Mouse (Mus musculus): ENCODE data around the gene Phf12.

The Phf12 gene

DNA sequence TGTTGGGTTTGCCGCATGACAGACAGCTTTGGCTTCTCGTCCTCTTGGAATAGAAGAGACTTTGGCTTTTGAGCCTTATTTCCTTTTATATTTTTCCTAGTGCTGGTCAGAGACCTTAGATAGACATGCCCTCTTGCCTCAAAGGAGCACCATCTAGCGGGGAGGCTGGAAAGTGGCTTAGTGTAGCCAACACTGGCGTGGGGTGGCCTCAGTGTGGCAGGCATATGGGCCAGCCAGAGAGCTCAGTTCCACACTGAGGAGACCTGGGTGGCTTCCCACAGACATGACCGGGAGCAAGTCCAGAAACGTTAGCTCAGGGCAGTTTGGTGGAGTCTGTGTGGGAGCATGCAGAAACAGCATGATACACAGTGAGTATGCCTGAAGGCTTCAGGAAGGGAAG, 11.8 kb upstream of the Phf12 start:
- no peak for DNase-seq (ENCODE audit: low spot score)

DNA sequence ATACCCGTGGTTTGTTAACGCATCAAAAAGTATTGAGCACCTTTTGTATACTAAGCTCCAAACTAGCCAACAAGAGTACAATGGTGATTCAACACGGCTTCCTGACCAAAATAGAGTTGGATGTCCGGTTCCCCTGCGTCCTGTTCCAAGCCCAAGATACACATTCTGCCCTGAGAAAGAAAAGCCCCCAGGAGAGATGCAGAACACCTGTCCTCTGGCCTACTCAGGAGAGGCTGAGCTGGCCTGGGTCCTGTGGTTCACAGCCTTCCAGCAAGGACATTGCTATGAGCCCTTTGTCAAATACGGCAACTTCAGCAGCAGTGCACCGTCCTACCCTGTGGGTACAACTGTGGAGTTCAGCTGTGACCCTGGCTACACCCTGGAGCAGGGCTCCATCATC, 9.0 kb upstream of the Phf12 start:
- no peak for DNase-seq (ENCODE audit: low spot score)

DNA sequence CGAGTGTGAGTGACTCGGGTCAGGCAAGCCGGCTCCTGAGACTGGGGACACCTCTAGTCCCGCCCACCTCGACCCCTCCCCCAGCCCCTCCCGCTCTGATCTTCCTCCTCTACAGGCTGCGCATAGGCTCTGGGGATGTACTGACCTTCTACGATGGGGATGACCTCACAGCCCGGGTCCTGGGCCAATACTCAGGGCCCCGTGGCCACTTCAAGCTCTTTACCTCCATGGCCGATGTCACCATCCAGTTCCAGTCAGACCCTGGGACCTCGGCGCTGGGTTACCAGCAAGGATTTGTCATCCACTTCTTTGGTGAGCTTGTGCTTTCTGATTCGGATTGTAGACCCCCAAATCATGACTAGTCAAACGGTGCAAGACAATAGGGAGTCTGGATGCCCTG, 8.2 kb upstream of the Phf12 start:
- no peak for DNase-seq (ENCODE audit: low spot score)

DNA sequence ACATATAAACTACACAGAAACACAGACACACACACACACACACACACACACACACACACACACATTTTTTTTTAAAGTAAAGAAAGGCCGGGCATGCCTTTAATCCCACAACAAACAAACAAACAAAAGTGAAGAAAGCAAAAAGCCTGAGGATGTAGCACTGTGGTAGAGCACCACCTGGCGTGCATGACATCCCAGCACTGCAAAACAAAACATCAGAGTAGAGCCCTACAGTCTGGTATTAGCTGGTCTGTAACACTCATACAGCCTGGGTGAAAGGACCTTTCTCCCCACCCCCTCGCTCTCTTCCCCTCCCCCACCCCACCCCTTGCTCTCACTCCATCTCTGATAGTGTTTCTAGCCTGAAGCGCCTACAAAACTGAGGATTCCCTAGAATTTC, 6.7 kb upstream of the Phf12 start:
- DNase-seq (ENCODE audit: low spot score) = no peak

DNA sequence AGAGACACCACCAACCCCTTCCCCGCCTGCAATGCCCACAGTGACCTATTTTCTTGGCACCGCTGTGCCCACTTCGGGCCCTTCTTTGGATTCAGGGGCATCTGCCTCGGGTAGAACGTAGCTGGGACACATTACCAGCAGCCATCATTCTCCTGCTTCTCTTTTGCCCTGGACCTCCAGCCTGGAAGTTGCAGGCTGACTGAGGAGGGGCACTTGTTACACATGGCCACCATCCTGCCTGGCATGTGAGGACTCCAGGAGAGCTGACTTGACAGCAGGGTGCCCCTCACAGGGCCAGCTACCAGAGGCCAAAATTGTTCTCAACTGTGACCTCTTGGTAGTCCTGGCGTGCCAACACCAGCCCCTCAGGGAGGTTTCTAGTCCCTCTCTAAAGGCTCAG, 4.4 kb upstream of the Phf12 start:
- no peak for DNase-seq (ENCODE audit: low spot score)

DNA sequence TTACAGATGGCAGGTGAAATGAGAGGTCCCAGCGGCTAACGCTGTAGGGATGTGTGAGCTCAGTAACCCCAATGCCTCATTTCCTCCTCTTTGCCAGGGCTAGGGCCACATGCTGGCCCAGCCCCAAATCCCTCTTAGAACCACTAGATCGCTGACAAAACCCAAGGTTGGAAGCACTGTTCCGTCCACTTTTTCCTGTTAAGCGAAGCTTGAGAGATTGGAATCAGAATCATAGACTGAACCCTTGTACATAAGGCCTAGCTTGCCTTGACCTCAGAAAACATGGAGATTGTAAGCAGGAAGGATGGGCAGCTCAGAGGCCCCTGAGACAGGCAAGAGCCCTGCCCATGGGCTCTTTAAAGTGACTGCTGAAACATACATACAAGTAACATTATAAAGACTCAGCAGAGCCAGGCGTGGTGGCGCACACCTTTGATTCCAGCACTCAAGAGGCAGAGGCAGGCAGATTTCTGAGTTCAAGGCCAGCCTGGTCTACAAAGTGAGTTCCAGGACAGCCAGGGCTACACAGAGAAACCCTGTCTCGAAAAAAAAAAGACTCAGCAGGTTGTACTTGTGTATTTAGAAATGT, 3.2 kb upstream of the Phf12 start:
- DNase-seq (ENCODE audit: low spot score) = no peak

DNA sequence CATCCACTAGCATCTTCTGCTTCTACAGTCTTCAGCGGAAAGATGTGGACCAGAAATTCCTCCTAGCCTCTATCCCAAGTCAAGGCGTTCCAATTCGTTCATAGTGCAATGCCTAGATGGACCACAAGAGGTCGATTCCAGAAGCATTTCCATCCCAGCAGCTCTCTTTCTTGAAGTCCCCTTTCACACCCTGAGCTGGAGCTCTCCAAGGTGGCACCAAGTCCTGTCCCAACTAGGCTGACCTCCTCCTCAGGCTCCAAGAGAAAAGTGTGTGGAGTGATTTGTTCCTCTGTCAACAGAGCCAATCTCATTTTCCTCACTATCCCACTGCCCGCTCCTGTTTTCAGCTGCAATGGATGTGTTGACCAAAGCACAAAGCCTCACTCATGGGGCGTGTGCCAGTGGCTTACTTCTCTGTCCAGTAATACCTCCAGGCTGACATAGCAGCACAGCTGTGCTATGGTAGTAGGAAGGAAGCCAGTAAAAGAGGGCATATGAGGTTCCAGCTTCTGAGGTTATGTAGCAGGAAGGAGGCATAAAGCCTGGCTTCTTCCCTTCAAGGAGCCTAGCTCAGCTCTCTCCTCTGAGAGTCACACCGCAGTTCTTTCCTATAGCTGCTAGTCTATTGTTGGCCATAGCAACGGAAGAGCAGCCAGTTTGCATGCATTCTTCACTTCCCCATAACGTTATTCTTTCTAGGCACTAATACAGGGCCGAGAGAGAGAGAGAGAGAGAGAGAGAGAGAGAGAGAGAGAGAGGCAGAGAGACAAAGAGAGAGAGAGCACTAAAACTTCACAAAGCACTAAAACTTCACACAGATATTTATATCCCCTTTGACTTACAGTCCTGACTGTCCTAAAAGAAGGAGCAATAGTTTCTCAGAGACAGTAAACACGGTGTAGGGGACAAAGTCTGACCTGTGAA, 2.0 kb upstream of the Phf12 start:
- DNase-seq (ENCODE audit: low spot score) = peak; percentile 87

DNA sequence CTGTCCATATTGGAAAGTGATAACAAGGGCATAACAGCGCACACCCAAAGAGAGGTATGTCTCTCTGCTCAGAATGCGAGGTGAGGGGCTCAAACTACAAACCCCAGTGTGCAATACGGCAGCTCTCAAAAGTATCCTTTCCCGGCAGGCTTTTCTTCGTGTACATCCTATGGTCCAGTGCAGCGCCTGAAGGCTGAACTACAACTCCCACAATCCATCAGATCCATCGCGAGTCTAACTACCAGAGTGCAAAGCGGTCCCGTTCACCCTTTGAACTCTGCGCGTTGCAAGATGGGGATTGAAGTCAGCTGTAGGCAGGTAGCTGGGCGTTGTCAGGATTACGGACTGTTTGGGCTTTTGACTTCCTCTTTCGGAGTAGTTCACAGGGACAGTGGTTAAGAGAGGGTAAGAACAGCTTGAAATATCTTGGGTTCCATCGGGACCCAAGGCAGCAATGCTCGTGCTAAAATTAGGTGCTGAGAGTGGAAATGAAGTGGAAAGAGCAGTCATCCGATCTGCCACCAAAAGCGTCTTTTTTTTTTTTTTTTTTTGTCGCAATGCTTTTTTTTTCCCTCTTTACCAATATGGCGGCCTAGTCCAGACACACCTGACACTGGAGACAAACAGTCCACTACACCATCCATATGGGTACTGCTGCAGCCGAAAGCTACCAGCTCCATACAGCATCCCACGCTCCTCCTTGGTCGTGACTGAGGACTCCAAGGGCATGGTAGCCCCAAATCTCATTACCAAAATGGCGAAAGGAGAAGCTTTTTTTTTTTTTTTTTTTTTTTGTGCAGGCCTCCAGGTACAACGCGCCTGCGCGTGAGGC, 729 bp upstream of the Phf12 start:
- DNase-seq (ENCODE audit: low spot score) = peak; percentile 100

DNA sequence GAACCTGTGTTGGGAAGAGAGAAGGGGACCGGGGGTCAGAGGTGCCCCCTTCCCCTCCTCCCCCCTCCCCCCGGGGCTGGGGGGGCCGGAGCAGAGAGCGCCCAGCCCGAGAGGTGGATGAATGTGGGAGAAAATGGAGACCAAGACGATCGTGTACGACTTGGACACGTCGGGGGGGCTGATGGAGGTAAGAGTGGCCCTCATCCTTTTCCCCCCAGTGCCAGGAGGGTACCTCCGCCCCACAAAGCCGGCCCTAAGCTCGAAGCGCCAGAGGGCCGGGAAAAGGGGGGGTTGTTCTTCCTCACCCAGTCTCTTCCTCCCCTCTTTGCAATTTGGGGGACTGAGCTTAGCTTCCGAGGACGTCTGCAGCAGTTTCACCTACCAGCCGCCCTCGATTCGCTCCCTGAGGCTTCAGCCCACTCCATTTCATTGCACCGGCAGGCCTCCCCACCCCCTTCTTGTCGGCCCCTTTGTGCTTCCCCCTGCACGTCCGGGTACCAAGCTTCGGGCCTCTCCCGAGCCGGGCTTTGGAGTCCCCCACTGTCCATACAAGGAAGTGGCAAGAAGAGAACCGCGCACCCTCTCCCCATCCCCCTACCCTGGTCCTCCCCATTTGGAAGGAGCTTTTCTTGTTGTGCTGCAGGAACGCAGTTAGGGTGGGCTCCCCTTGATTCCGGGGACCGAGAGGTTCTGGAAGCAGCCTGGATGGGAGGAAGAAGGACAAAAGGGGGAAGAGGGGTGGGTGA, 810 bp downstream of the Phf12 start:
- peak; percentile 37 for DNase-seq (ENCODE audit: low spot score)

DNA sequence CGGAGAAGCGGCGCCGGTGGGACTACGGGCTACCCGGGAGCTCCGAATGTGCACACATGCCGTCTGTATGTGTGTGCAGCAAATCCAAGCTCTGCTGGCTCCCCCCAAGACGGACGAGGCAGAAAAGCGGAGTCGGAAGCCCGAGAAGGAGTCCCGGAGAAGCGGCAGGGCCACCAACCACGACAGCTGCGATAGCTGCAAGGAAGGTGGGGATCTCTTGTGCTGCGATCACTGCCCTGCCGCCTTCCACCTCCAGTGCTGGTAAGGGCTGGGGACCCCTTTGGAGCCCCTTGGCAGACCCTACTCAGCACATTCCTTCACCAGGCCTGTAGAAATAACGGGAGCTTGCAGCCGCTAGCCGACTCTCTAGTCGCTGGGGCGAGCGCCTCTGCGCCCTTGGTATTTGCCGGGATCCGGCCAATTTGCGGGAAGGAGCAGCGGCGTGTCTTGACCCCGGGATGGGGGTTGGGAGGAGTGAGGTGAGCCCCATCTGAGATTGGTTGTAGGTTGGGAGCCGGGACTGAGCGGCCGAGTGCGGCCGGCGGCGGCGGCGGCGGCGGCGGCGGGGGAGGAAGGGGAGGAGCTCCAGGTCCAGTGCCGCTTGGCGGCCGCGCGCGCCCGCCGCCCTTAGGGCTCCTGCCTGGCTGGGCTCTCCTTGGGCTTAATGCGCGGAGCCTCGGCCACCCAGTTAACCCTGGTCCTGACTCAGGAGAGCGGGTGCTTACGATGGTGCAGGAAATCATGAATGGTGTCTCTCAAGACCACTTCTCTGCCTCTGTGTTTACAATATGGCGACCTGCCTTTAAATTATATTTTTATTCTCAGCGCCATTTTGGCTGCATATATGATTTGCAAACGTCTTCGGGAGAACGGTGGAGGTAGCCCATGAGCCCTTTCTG, 1.6 kb downstream of the Phf12 start:
- peak; percentile 69 for DNase-seq (ENCODE audit: low spot score)

DNA sequence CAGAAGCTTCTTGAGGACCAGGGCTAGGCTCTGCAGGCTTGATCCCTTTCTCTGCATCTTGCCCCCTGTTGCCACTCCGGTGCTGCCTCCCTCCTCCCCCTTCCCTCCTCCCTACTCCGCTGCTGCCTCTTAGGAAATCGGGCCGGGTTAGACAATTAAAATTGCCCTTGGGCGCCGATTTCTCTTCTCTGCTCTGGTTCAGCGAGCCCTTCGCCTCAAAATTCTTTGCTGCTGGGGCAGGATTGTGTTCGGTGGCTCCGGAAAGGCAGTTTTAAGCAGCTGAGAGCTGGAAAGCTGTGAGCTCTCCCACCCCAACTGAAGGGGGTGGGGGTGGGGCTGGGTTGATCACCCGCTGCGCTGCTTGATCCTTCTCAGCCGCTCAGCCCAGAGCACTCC, 2.3 kb downstream of the Phf12 start:
- DNase-seq (ENCODE audit: low spot score) = peak; percentile 50

DNA sequence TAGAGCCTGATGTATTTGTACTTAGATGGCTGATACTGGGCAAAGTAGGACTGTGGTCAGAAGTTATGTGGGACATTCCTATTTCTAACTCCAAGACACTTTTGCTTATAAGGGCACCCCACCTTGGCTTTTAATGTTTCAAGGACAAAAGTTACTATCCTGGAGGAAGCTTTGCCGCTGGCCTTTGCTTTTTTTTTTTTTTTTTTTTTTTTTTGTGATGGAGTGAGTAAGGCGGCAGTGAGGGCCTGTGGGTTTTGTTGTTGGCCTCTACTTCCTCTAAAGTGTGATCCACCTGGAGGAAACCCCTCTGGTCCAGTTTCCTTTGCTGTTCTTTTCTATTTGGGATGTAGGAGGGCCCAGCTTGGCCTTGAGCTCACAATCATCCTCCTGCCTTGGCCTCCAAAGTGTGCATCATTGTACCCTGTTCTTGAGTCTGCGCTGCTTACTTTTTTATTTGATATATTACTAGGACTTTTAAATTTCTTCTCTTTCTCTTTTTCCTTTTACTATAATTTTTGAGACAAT, 3.0 kb downstream of the Phf12 start:
- DNase-seq (ENCODE audit: low spot score) = no peak

DNA sequence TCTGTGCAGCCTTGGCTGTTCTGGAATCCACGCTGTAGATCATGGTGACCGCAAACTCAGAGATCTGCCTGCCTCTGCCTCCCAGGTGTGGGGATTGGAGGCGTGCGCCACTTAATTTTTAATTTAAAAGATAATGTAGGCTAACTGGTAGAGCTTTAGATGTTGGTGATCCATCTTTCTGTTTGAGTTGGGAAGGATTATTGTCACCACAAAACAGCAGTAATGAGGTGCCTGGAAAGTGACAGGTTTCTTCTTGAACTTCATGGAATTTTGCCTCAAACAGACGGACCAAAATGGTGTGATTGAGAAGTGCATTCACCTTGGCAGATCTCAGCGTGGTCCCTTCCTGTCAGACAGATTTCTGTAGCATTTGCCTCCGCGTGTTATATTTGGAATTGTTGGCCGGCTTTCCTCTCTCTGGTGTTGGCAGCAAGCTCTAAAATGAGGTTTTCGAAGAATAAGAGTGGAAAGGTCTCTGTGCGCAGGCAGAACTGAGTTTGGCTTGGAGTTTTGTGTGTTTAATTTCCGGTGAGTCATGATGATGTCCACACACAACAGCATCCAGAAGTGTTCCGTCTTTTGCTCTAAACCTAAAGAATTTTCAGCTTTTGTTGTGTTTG, 6.6 kb downstream of the Phf12 start:
- no peak for DNase-seq (ENCODE audit: low spot score)

DNA sequence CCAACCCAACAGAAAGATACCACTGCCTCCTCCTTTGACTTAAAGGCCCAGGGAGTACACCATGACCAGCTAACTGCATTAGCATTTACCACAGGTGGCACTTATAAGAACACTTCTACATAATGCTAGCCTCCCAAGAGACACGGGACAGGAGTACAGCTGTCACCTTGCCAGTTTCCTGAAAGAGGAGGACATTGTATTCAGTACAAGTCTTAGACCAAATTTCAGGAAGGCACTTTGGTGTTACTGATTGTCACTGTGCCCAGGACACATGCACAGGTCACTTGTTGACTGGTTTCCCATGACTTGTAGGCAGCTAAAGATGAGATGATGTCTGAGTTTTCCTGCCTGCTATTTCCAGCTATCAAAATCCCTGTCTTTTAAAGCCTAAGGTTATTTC, 13.0 kb downstream of the Phf12 start:
- DNase-seq (ENCODE audit: low spot score) = no peak

DNA sequence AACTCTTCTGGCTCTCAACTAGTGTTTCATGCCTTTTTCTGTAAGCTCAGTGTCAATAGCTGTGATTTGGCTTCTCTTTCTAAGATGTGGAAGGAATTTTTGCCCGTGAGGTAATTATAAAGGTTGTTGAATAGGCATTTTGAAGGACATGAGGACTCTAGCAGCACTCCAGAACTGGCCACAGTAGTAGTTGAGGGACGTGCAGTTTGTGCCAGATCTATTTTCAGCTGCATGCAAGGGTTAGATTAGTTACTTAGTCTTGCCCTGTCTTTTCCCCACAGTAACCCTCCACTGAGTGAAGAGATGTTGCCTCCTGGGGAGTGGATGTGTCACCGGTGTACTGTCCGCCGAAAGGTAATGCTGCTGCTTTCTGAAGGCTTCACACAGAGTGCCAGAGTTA, 23.9 kb downstream of the Phf12 start:
- no peak for DNase-seq (ENCODE audit: low spot score)

DNA sequence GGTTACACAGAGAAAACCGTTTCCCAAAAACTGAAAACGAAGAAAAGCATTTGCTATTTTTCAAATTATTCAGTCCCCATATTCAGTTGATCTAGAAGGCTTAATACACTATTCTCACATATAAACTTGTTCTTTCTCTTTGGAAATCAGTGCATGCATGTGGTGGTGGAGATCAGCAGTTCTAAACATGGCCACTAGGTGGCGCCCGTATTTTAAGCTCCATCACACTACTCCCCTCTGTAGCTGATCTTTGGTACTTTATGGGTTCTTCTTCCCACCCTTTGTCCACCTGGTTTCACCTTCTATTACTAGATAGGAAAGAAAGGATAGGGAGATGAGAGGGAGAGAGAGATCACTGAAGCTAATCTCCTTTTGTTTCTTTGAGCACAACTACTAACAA, 37.1 kb downstream of the Phf12 start:
- peak; percentile 83 for DNase-seq (ENCODE audit: low spot score)

DNA sequence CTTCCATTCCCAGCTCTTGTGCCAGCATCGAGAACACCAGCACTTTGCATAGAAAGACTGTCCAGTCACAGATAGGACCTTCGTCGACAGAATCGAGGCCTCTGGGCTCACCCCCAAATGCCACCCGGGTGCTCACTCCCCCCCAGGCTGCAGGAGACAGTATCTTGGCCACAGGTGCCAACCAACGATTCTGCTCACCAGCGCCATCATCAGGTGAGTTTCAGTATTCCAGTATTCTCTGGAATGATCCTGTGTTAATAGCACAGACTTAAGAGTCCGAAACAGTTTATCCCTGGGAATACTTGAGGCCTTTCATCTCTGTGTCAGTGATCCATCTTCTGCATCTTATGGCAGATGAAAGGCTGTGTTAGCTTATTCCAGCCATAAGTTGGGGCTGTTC, 41.1 kb downstream of the Phf12 start:
- peak; percentile 45 for DNase-seq (ENCODE audit: low spot score)

DNA sequence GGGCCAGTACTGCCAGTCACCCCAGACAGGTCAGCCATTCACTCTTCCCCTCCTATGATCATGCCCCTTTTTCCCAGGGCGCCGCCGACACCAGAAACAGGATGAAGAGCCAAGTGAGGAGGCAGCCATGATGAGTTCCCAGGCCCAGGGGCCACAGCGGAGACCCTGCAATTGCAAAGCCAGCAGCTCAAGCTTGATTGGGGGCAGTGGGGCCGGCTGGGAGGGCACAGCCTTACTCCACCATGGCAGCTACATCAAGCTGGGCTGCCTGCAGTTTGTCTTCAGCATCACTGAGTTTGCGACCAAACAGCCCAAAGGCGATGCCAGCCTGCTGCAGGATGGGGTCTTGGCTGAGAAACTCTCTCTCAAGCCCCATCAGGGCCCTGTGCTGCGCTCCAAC, 46.7 kb downstream of the Phf12 start:
- DNase-seq (ENCODE audit: low spot score) = no peak

DNA sequence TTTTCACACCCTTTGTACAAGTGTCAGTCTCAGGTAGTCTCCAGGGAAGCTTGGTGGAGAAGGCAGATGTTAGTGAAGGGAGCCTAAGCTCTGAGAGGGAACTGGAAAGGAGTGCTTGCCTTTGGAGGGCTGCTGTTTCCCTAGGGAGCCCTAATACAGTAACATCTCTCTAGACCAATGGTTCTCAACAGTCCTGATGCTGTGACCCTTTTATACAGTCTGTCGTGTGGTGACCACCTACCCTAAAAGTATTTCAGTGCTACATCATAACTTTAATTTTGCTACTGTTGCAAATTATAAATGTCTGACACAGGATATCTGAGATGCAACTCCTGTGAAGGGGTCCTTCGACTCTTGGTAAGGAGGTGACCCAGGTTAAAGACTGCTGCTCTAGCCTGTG, 48.0 kb downstream of the Phf12 start:
- no peak for DNase-seq (ENCODE audit: low spot score)

DNA sequence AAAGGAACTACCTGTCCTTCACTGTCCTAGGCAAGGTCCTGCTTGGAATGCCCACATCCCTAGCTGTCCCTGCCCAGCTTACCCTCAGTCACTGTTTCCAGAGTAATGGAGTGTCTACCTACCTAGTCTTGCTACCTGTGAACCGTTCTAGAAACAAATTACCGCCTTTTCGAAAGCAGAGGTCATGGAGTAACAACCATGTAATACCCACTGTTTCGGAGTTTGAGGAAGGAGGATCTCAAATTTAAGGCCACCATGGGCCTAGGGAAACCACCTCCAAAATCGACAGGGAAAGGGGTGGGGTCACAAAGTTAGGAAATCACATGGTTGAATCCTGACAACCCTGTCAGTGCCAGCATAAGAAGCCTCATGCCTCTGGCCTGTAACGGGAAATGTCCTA, 48.8 kb downstream of the Phf12 start:
- no peak for DNase-seq (ENCODE audit: low spot score)

All from embryo, embryonic 10 days (tissue).